Mouse (Mus musculus) adrenal gland, postnatal 36 days (tissue): Measurements from ENCODE around the gene Herc6. TPM values are rescaled to one million over a fixed set of nuclear protein-coding genes. Genes with fewer than 3 reads are reported as not detected.

Experiments
- total RNA-seq, 2 experiments: library from RNA; stranded (reverse); gene quantifications; 2 replicates each; pipeline ENCODE4 v1.2.3; 2021

Herc6 gene
- total RNA-seq, 2 experiments from 2014 or later: 18.1 to 23.1 TPM

Other genes with a start within 250 kb of the Herc6 start
- gene Vmn1r17, start 217.3 kb upstream of the Herc6 start, total RNA-seq: not detected
- not detected for gene Vmn1r18, start 185.2 kb upstream of the Herc6 start, total RNA-seq
- gene Vmn1r19, start 177.2 kb upstream of the Herc6 start, total RNA-seq: not detected
- gene Vmn1r20, start 152.1 kb upstream of the Herc6 start, total RNA-seq: not detected
- 10 to 100 TPM; 21.3 to 31.3 TPM for gene Ppm1k, start 45.5 kb upstream of the Herc6 start, total RNA-seq
- gene Pyurf, start 111.1 kb downstream of the Herc6 start, total RNA-seq: 10 to 100 TPM; 15.7 to 16.4 TPM
- 10 to 100 TPM; 15.1 to 21.3 TPM for gene Lancl2, start 121.5 kb downstream of the Herc6 start, total RNA-seq
- 10 to 100 TPM; 14.1 to 15.8 TPM for gene Vopp1, start 244.2 kb downstream of the Herc6 start, total RNA-seq